Mouse (Mus musculus) liver, embryonic 14.5 days (tissue): ENCODE data around the gene Fxyd6.

Experiments used
- CTCF ChIP-seq: IDR thresholded peaks from 2 replicates; pipeline ENCODE4 v1.5.1; 2016; ENCODE audit warnings: antibody characterized with exemption, low read depth, control low read depth
- EP300 ChIP-seq: IDR thresholded peaks from 2 replicates; pipeline ENCODE4 v1.6.1; 2016; ENCODE audit warnings: antibody characterized with exemption, low read depth

DNA sequence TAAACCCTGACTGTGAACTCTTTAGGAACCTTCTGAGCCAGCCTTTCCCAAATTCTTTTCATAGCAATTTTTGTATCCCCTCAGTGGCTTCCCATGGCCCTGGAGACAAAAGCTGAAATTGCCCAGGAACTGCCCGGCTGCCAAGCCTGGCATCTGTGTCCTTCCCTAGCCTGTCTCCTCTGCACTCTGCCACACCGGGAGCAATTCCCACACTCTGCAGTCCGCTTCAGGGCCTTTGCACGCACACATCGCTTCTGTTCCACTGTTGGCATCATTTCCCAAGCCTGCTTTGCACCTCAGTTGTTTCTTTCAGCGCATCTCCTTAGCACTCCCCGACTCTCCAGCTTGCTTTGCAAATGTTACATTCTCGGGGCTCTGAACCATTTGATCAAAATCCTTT, 2.3 kb upstream of the Fxyd6 start:
- TF ChIP-seq CTCF = no peak
- TF ChIP-seq EP300 = no peak
